Mouse (Mus musculus) thymus, postnatal 0 days (tissue): ENCODE data around the gene Cd207. TPM values are rescaled to one million over a fixed set of nuclear protein-coding genes. Genes with fewer than 3 reads are reported as not detected.

ENCODE experiments used
- DNase-seq: peaks from one replicate; pipeline ENCODE4 v3.0.0-alpha.2; 2015; ENCODE audit warnings: low spot score
- polyA plus RNA-seq: library from polyadenylated mRNA; unstranded; fragments of >200 nt; fragmentation: Nextera tagmentation; extraction: Ambion mirVana; gene quantifications from 2 replicates; pipeline ENCODE4 v1.2.1, GENCODE M21; 2015

Cd207 gene
- polyA plus RNA-seq, result 1.1 and 1.2 TPM in 2 replicates

DNA sequence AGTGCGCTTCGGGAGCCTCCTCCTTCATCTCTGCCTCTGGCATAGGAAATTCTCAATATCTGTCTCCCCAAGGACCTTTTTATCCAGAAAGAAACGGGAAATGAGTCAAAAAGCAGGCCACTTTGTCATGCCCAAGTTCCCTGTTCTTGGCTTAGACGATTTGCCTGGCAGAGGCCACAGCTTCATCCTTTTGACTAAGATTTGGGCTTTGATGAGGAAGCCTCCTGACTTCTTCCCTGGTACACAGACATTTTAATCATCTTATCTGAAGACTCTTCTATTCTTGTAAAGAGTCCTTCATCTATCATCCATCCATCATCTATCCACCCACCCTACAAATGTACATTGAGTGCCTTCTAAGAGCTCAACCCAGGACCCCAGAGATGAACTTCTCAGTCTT, at the start of gene Cd207:
Cd207 (minus strand) TSS at position 101 of the 400 bp plus-strand sequence.
- DNase-seq, result no peak

- no peak for DNase-seq
Measured at GRCm38 (mm10) chr6:83727178-83727577, 49.5 kb upstream of the Cd207 start.

GRCm38 (mm10) chr6:83722526-83722925, 44.9 kb upstream of the Cd207 start:
- no peak for DNase-seq

- DNase-seq, result no peak
Measured at GRCm38 (mm10) chr6:83717026-83717425, 39.4 kb upstream of the Cd207 start.

- DNase-seq, result no peak
Measured at GRCm38 (mm10) chr6:83715461-83716196, 38.0 kb upstream of the Cd207 start.

- no peak for DNase-seq
Measured at GRCm38 (mm10) chr6:83714221-83715123, 36.8 kb upstream of the Cd207 start.

GRCm38 (mm10) chr6:83713271-83714136, 35.8 kb upstream of the Cd207 start:
- no peak for DNase-seq

- no peak for DNase-seq
Measured at GRCm38 (mm10) chr6:83711725-83712475, 34.2 kb upstream of the Cd207 start.

- no peak for DNase-seq
Measured at GRCm38 (mm10) chr6:83711067-83711675, 33.5 kb upstream of the Cd207 start, which contains the start of gene Vax2. Gene Vax2 (plus strand): TSS chr6:83711264.

DNA sequence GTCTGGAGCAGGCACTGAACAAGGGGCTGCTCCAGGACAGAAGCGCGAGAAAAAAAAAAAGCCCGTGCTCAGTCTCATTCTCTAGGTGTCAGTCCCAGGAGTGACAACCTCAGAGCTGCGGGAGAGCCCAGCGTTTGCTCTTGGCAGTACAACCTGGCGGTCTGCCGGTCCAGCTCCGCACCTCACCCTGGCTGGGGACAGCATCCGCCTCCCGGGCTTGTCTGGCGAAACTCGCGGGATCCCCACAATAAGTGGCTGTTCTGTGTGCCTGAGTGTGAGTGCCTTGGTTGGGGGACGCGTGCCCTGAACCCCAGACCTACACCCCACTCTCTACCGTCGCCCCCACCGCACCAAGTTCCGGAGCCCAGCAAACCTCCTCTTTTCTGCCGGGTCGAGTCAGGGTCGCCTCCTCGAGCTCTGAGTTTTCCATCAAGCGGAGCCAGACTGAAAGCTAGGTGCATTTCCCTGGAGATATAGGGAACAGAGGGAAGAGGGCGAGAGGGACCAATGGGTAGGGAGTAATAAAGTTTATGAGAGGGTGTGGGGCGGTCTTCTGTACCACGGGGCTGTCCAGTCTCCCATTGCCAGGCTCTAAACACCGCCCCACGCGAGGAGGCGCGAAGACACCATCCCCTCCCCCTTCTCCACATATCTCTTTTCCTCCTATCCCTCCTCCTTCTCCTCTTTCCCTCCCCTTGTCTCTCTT, 32.9 kb upstream of the Cd207 start:
- no peak for DNase-seq

GRCm38 (mm10) chr6:83707738-83708510, 30.3 kb upstream of the Cd207 start:
- no peak for DNase-seq

DNA sequence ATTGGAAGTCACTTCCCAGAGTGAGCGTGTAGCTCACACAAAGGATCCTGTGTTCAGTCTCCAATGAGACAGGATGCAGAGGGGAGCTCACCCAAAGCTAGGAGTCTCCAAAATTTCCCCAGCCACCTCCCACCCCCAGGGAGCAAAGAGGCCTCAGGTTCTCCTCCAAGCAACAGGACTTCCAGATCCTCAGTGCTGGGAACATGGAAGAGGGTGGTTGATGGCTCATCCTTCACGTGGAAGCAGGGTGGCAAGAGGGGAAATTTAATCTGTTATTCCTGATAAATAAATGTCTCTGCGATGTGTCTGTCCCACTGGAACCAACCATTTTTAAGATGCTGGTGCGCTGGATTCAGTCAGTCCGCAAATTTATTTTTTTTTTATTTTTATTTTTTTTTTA, 27.0 kb upstream of the Cd207 start:
- DNase-seq, result no peak

GRCm38 (mm10) chr6:83704294-83704693, 26.6 kb upstream of the Cd207 start:
- no peak for DNase-seq

GRCm38 (mm10) chr6:83703722-83704078, 26.0 kb upstream of the Cd207 start:
- no peak for DNase-seq

DNA sequence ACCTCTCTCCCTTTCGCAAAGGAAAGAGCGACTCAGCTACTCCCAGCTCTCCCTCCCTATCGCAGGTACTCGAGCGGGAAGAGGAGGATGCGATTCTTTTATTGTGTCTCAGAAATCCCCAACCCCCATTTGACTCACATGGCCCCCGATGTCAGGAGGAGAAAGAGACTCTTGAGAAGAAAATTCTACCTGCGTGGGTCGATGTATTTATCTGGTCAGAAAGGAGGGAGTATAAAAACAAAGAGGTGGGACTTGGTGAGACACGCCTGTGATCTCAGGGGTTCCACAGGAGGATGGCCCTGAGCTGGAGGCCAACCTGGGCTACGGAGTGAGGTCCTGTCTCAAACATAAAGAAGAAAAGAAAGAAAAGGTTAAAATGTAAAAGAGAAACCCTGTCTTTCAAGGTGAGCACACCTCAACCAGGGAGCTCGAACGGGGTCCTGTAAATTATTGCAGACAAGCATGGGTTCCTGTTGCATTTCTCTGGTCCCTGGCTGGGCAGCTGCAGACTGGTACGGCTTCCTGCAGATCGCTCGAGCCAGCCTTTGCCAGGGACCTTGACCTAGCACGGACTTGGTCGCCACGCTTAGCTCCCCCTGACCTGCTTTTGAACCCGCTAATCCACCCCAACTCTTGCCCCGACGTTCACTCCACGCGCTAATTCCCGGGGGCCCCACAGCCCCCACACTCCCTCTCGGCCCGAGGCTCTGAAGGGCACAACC, 25.5 kb upstream of the Cd207 start:
- no peak for DNase-seq

GRCm38 (mm10) chr6:83702146-83702999, 24.7 kb upstream of the Cd207 start:
- no peak for DNase-seq

DNA sequence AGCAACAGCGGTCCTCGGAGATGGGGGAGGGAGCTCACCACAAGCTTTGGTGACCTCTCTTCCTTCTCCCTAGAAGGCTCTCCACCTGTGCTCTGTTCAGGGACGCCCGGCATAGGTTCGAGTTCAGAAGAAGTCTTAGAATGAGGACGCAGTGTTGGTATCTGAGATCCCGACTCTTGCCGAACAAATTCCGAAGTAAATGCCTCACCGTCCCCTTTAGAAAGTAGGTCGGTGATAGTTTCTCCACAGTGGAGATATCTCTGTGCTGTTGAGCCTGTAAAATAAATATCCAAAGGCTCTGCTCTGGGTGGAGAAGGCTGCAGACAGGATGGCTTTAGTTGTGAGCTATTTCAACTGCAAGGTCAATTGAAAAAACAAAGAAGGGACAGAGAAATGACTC, 23.3 kb upstream of the Cd207 start:
- no peak for DNase-seq
